Mouse (Mus musculus): ENCODE measurements around the gene Cenpc1. TPM values are rescaled to one million over a fixed set of nuclear protein-coding genes. Genes with fewer than 3 reads are reported as not detected.

The Cenpc1 gene
- 10 to 100 TPM; 22.2 to 24.8 (median 23.3) TPM for total RNA-seq (2022)

DNA sequence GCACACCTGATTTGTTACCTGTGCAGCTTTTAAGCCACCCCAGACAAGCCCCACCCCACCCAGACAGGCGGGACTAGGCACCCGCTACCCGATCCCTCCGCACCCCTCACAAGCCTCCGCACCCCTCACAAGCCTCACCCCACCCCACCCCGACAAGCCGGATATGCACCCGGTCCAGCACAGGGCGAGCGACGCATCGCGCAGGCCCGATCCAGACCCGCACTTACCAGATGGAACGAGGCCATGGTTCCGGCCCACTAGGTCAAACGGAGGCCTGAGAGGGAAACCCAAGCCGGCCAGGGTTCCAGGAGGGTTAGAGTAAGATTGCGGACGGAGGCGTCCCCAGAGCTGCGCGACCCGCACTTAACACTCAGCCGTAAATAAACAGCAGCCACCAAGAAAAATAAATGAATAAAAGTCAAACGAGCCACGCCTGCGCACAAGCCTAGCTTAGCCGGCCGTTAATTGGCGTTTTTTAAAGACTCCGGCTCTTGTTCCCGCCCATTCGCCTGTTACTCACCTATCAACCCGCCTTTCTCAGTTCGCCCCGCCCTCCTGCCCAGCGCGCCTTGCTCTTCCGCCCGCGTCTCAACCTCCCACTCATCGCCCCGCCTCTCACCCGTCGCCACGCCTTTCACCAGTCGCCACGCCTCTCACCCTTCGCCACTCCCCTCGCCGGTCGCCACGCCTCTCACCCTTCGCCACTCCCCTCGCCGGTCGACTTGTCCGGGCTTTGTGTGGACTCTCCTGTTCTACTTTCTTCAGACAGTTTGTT lies at the start of gene Cenpc1:
Cenpc1 (minus strand) TSS at position 483 of the 775 bp plus-strand sequence.
- DNase-seq (ENCODE audit: low spot score in 2 of 2) = peak; percentile 81 to 94

DNA sequence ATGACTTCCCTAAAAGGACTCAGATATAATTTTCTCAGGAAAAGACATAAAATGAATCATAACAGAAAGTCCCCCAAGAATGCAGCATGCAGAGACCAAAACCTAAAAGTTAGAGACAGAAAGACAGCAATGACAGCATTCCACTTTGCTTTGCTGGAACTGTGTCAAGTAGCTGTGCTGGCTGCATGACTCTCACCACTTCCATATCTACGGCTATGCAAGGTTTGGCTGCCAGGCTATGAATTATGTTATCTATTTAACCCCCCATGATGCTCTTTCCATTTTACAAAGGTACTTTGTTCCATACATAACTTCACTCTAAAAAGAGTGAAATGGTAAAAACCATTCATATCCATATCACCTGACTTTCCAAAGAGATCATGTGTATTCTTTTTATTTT lies 48.6 kb upstream of the Cenpc1 start:
- no peak for DNase-seq (ENCODE audit: low spot score in 2 of 2)

DNA sequence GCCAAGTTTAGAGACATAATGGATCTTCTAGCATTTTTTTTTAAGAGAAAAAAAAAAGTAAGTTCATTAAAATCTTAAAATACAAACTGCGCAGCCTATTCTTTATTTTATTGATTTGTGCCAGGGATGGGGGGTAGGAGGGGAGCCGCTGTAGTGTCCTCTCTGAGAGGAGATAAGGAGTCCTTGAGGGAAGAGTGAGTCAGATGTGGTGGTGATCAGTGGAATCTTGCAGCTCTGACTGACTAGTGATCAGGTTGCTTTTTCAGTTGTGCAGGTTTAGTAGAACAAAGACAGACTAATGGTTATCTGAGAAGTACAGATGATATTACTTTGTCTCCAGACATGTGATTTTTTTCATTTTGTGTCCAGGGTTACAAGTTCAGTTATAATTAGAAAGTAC lies 47.7 kb upstream of the Cenpc1 start:
- no peak for DNase-seq (ENCODE audit: low spot score in 2 of 2)

DNA sequence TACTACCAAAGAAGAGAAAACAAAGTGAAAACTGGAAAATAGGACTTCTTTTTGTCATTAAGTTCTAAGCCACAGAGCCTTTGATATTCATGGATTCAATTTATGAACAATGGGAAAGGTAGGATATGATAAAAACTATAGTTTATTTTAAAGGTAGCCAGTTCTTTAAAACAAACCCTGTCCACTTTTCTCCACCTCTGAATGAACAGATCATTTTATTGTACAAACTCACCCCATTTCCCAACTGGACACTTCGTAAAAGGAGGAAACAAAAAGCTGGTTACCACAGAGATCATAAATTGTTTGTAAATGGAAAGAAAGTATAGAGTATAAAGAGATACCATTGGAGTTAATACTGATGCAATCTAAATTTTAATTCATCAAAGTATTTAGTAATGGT lies 45.7 kb upstream of the Cenpc1 start:
- DNase-seq (ENCODE audit: low spot score in 2 of 2) = no peak

DNA sequence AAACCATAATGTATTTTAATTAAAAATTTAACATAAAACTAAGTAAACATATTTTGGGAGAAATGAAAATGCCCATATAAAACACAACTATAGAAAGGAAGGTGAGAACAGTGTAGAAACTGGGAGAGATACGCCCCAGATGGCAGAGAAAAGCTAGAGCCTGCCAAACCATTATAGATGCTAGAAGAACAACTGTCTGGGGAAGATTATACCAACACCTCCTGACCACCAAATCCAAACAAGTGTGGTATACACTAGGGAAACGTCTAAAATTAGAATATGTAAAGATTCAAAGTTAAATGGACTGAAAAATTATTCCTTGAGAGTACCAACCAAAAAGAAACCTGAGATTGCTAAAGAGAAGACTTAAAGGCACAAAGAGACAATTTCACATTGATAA lies 41.2 kb upstream of the Cenpc1 start:
- no peak for DNase-seq (ENCODE audit: low spot score in 2 of 2)

DNA sequence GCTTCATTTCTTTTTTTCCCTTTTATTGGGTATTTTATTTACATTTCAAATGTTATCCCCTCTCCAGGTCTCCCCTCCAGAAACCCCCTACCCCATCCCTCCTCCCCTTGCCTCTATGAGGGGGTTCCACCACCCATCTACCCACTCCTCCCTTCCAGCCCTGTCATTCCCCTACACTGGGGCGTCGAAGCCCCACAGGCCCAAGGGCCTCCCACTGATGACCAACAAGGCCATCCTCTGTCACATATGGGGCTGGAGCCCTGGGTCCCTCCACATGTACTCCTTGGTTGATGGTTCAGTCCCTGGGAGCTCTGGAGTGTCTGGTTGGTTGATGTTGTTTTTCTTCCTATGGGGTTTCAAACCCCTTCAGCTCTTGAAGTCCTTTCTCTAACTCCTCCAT lies 36.8 kb upstream of the Cenpc1 start:
- DNase-seq (ENCODE audit: low spot score in 2 of 2) = no peak

DNA sequence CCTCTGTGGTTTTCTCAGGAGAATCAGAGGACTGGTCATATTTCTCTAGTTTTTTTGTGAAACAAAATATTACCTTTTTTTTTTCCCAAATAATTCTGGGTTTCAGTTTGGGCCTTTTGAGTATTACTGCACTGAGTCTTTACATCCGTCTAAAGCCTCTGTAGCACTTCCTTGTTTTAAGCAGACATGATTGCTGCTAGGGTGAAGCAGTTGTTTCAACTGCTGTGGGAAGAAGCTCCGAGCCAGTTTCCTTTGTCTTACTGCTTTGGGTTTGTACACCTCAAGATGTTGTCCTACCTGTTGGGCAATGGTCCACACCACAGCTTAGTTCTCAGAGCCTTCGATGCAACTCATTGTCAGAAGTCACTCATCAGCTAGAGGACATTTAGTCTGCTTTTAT lies 35.2 kb upstream of the Cenpc1 start:
- DNase-seq (ENCODE audit: low spot score in 2 of 2) = no peak

DNA sequence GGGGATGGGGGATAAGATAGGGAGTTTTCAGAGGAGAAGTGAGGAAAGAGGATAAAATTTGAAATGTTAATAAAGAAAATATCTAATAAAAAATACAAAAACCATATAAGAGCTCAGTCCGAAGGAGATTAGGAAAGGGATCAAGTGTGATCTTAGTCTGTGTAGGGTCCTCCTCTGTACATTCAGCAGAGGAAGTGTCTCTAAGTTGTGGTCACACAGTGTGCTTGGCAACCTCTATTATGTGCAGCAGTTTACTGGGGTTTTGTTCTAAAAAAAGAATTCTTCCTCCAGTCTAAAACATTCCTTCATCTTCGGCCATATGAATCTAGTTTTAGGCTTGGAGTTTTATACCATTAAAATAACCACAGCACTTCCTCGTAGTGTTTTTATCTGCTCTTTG lies 33.6 kb upstream of the Cenpc1 start:
- DNase-seq (ENCODE audit: low spot score in 2 of 2) = no peak

DNA sequence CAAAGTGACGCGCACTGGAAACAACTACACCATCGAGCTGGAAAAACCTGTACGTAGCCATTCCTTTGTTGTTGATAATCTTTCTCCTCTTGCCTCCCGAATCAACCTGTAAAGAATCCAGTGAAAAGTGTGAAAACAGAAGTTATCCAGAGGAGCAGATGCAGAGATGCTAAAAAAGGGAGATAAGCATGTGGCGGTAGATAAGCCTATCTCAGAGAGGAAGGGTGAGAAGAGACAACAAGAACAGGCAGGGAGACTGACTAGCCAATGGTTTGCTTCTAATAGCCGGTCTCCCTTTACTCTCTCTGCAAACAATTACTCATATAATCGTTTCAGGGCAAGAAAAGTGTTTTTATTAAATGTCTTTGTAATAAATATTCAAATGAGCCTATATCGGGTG lies 29.4 kb upstream of the Cenpc1 start:
- DNase-seq (ENCODE audit: low spot score in 2 of 2) = no peak

DNA sequence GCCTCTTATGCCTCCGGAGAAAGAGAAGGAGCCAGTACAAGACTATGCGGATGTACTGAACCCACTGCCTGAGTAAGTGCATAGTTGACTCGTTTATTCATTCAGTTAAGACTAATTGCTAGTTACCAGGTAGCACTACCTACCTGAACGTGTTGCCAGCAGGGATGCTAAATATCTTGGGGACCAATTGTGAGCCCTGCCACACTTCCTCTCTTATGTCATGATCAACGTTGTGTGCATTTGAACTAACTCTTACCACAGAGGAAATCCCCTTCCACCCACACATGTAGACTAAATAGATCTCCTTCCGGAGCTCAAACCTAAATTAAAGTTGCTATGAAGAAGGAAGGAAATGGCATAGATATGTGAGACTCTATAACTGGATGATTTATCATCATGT lies 21.4 kb upstream of the Cenpc1 start:
- DNase-seq (ENCODE audit: low spot score in 2 of 2) = no peak

DNA sequence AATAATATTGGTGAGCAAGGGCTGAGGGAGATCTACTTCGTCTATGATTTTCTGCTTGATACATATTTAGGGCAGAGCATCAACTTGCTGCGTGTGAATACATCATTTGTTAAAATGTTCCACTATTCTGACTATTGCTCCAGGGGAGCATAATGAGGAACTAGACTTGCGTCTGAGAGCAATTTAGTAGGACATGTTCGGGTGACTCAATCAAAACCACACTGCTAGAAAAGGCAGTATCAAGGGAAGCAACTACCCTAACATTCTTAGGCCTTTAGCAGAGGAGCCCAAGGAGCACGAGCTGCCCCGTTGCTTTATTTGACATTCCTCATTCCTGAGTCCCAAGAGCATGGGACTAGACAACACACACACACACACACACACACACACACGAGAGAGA lies 19.6 kb upstream of the Cenpc1 start:
- DNase-seq (ENCODE audit: low spot score in 2 of 2) = no peak

DNA sequence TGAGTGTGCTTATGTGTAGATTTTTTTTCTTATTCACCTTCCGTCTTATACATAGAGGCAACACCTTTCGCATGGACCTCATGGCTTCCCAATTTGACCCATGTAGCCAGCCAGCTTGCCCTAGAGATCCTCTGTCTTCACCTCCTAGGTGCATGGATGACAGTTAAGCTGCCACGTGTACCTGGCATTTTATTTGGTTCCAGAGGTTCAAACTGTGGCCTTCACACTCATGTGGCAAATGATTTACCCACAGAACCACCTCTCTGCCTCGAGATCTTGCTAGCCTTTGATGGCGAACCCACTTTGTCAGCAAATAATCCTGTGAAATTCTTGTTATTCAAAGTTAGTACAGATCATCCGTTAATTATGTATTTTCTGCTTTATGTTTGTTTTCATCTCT lies 18.6 kb upstream of the Cenpc1 start:
- DNase-seq (ENCODE audit: low spot score in 2 of 2) = no peak

DNA sequence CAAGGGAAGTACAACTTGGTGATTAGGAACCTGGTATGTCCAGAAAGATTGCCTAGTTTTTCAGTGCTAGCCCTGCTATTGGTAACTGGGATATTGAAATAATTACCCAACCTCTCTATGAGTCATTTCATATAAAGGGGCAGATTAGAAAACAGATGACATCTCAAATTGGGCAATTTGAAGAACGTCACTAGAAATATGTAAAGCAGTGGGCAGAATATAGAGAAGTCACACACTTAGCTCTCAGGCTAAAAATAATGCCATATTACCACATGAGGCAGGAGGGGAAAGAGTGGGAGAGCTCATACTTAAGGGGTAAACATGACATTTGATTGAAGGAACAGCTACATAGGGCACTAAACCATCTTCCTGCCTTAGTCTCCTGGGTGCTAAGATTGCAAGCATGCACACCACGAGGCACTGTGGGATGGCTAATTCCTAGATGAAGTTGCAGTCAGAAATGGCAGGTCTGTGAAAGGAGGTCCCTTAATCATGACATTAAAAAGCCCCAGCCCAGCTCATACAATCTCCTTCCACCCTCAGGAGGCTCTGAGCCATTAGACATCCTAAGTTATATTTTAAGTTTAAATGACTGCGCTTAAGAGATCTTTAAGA lies 13.4 kb upstream of the Cenpc1 start:
- DNase-seq (ENCODE audit: low spot score in 2 of 2) = no peak

DNA sequence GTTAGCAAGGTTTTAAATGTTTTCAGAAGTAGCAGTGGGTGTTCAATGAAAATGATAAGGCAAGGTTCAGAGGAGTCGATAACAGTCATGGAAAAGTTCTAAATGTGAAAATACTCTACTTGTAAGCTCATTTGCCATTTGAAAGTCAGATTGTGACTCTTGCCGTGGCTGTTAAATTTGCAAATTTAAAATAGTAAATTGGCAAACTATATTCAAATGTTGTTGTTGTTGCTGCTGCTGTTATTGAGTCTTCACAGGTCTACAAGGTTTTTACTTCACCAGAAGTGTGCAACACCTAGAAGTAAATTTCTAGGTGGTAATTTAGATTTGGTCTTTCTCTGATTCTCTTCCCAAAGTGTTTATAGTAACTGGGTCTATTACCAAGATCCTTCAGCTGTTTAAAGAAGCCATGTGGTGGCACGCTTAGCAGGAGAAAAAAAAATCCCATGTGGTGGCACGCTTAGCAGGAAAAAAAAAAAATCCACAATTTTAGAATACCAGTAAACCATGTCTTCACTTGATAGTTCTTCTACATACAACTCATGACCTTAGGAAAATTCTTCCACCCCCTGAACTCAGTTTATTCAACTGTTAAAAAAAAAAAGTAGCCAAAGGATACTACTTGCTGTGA lies 7.5 kb upstream of the Cenpc1 start:
- DNase-seq (ENCODE audit: low spot score in 2 of 2) = no peak

DNA sequence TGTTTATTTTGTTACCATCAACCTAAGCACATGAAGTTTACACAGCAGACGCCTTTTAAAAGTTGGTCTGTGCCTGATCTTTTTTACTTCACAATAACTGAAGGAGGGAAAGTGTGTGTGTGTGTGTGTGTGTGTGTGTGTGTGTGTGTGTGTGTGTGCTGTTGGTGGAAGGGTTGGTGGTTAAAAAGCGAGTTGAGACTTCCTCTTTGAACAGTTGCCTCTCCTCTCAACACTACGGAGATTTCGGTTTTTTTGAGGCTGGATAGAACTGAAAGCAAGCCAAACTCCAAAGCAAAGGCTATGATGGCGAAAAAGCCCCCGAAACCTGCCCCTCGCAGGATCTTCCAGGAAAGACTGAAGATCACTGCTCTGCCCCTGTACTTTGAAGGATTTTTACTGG lies 6.2 kb upstream of the Cenpc1 start, which contains the start of gene Stap1:
Stap1 (plus strand) TSS at position 209 of the 400 bp plus-strand sequence.
- DNase-seq (ENCODE audit: low spot score in 2 of 2) = no peak

DNA sequence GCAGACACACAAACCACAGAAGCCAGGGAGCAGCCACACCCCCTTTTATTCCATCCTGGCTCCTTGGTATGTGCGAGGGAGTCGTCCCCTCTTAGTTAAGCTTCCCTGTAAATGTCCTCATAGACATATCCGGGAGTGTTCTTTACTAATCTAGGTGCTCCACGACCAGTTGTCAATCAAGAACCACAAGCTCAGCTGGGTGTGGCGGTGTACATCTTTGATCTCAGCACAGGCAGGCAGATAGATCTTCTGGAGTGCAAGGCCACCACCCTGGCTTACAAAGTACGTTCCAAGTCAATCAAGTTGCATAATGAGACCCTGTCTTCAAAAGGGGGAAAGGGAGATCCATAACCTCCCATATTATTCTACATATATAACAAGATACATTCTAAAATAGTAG lies 3.7 kb upstream of the Cenpc1 start:
- DNase-seq (ENCODE audit: low spot score in 2 of 2) = no peak

DNA sequence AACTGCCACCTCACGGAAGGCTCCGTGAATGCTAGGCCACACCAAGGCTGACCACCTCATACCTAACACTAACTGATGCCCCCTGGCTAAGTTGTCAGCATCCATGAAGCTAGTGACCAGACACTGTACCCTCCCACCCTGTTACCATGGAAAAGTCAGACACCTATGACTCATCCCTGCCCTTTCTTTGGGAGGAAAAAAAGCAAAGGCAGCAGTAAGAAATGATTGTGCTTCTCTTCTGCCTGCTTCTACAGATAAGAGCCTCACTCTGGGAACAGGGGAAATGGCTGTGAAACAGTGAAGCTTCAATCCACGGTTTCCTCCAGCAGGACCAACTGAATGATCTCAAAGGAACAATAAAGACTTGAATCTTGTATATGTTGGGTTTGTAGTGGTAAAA lies 3.1 kb upstream of the Cenpc1 start:
- DNase-seq (ENCODE audit: low spot score in 2 of 2) = no peak

DNA sequence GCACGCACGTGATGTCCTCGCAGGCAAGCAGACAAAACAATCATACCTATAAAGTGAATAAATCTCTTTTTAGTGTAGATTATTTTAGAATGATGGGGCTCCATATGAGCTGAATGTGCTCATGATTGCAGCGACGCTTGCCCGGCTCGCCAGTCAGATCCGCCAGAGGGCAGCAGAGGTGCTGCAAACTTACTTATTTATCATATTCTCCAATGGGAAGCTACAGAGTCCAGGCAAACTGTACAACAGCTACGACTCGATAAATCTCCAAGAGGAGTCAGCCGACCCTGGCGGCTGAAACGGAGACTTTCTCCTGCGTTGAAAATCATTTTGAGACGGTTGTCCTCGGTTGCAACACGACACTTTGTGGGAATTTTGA lies 1.2 kb upstream of the Cenpc1 start:
- peak; percentile 82 to 85 for DNase-seq (ENCODE audit: low spot score in 2 of 2)

DNA sequence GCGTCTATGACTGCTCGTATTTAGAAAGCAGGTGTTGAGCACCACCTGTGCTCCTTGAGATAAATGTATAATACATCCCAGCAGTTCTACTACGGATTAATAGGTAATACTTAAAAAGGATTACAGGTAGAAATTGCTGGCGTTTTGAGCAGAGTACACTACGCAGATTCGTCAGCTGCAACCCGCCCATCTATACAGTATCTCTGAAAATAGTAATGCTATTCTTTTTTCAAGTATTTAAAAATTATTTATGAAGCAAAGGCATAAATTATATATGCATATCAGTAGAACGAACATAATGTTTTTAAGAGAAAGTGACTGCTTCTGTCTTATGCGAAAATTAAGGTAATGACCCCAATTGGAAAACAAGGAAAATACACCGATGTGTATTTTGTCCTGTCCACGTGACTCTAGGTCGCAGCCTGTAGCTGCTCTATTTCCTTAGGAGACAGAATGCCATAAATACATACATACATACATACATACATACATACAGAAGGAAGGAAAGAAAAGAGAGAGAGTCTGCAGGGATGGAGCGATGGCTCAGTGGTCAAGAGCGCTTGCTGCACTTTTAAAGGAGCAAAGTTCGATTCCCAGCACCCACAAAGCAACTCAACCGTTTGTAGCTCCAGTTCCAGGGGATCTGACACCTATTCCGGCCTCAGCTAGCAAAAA lies 630 bp upstream of the Cenpc1 start:
- no peak for DNase-seq (ENCODE audit: low spot score in 2 of 2)

DNA sequence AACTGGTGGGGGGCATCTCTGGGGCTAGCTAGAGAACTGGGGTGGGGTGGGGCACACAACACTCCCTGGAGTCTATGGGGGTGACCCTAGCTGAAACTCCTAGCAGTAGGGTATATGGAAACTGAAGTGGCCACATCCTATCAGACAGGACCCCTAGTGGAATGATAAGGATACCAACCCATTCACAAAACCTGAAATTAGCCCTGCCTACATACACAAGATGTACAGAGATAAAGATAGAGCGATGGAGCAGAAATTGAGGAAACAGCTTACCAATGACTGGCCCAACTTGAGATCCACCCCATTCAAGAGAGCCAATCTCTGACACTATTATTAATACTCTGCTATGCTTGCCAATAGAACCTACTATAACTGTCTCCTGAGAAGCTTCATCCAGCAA lies 1.9 kb downstream of the Cenpc1 start:
- DNase-seq (ENCODE audit: low spot score in 2 of 2) = no peak

DNA sequence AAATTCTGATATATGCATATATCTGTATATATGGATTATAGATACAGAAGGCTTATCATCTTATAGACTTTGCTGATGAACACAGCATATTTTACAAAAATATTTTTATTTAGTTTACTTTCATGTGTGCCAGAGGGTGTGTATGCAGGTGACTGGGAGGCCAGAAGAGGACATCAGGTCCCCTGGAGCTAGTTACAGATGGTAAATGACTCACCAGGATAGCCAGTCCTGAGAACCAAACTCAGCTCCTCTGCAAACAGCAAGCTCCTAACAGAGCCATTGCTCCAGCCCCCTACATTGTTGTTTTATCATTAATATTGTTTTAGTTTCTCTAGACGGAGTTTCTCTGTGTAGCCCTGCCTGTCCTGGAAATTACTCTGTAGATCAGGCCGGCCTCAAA lies 35.6 kb downstream of the Cenpc1 start:
- no peak for DNase-seq (ENCODE audit: low spot score in 2 of 2)

Data from left cerebral cortex, adult 8-10 months (tissue).